Mouse (Mus musculus) forebrain, embryonic 14.5 days (tissue): Measurements from ENCODE around the gene Apoa5. TPM values are rescaled to one million over a fixed set of nuclear protein-coding genes. Genes with fewer than 3 reads are reported as not detected.

Experiments
- ATAC-seq: fragments of 200-750 bp; cut with Nextera tagmentation; 2 replicates; pipeline ENCODE4 v1.8.0; 2017; ENCODE audit warnings: mild to moderate bottlenecking, moderate library complexity
- DNase-seq: peaks from one replicate; pipeline ENCODE4 v3.0.0-alpha.2; 2015; ENCODE audit warnings: low spot score
- H3K27ac ChIP-seq: fragments of 300-500 bp; sonication (generic); 2 replicates; pipeline ENCODE4 v1.5.1; 2014; ENCODE audit warnings: low read depth, mild to moderate bottlenecking, control low read depth, low read length, moderate library complexity
- H3K27me3 ChIP-seq: fragments of 300-500 bp; sonication (generic); replicated peaks from 2 replicates; pipeline ENCODE4 v1.6.1; 2014; ENCODE audit warnings: low read length, control low read depth, mixed read lengths; ENCODE audit not compliant: control insufficient read depth, insufficient read depth
- H3K36me3 ChIP-seq: fragments of 300-500 bp; sonication (generic); 2 replicates; pipeline ENCODE4 v1.6.1; 2014; ENCODE audit warnings: low read length, control low read depth; ENCODE audit not compliant: control insufficient read depth, insufficient read depth
- H3K4me1 ChIP-seq: fragments of 300-500 bp; sonication (generic); 2 replicates; pipeline ENCODE4 v1.6.1; 2014; ENCODE audit warnings: antibody characterized with exemption, low read length, control low read depth; ENCODE audit not compliant: control insufficient read depth, insufficient read depth
- H3K4me2 ChIP-seq: fragments of 300-500 bp; sonication (generic); 2 replicates; pipeline ENCODE4 v1.6.1; 2014; ENCODE audit warnings: mild to moderate bottlenecking, control low read depth, low read length
- H3K4me3 ChIP-seq: fragments of 300-500 bp; sonication (generic); 2 replicates; pipeline ENCODE4 v1.5.1; 2014; ENCODE audit warnings: low read depth, low read length, control low read depth
- H3K9ac ChIP-seq: fragments of 300-500 bp; sonication (generic); 2 replicates; pipeline ENCODE4 v1.6.1; 2014; ENCODE audit warnings: mild to moderate bottlenecking, low read length, control low read depth, moderate library complexity
- H3K9me3 ChIP-seq: fragments of 300-500 bp; sonication (generic); replicated peaks from 2 replicates; pipeline ENCODE4 v1.6.1; 2016; ENCODE audit warnings: low read length, control low read depth, mixed read lengths; ENCODE audit not compliant: control insufficient read depth
- whole genome bisulfite sequencing: fragments of 180-500 bp; shearing (Covaris S2); extraction: QIAGEN DNeasy Blood & Tissue Kit; methylation state at CpG from one replicate; pipeline ENCODE4 v1.1.7; 2014; 5-methylcytosine and 5-hydroxymethylcytosine counted together
- polyA plus RNA-seq: library from polyadenylated mRNA; unstranded; fragments of >200 nt; fragmentation: Nextera tagmentation; extraction: Ambion mirVana; gene quantifications from 2 replicates; pipeline ENCODE4 v1.2.1, GENCODE M21; 2014

Gene Apoa5
- polyA plus RNA-seq, 1 experiment from 2014 or later, result not detected

- no peaks in the 10 kb centered on the region for H3K36me3 ChIP-seq
- ATAC-seq (no peak), DNase-seq (no peak)
- no peak overlapping the region for H3K9ac ChIP-seq
- H3K4me3 ChIP-seq, result no peak overlapping the region
- no peaks in the 10 kb centered on the region for H3K27me3 ChIP-seq
- H3K4me1 ChIP-seq, result peaks cover 4% of the 10 kb centered on the region; the same call in 1 of the 2 replicates
- no peak overlapping the region for H3K4me2 ChIP-seq
- H3K27ac ChIP-seq, result no peak overlapping the region
- WGBS, result 88% methylated on average over 6 of the region's 6 CpGs
- H3K9me3 ChIP-seq, result no peaks in the 10 kb centered on the region
Measured at GRCm38 (mm10) chr9:46235196-46235595, 33.2 kb upstream of the Apoa5 start.

GRCm38 (mm10) chr9:46235596-46235648, 33.0 kb upstream of the Apoa5 start, which contains the start of gene Apoc3:
TSS of gene Apoc3 (minus strand) at chr9:46235636.
- no peak within 1 kb of the TSS for H3K4me2 ChIP-seq
- H3K27ac ChIP-seq, result no peak within 1 kb of the TSS
- DNase-seq (no peak), ATAC-seq (no peak)
- no peaks in the 10 kb centered on the region for H3K27me3 ChIP-seq
- H3K4me1 ChIP-seq, result peaks cover 2% of the 10 kb centered on the region; the same call in 1 of the 2 replicates
- no peak within 1 kb of the TSS for H3K4me3 ChIP-seq
- H3K9me3 ChIP-seq, result no peaks in the 10 kb centered on the region
- H3K9ac ChIP-seq, result no peak within 1 kb of the TSS
- no peaks in the 10 kb centered on the region for H3K36me3 ChIP-seq

- peaks cover under 1% of the 10 kb centered on the region; the same call in 1 of the 2 replicates for H3K4me1 ChIP-seq
- no peak overlapping the region for H3K4me2 ChIP-seq
- H3K9me3 ChIP-seq, result no peaks in the 10 kb centered on the region
- no peaks in the 10 kb centered on the region for H3K36me3 ChIP-seq
- no peak for DNase-seq
- WGBS, result 53% methylated on average over 4 of the region's 4 CpGs
- H3K4me3 ChIP-seq, result no peak overlapping the region
- no peak overlapping the region for H3K9ac ChIP-seq
- no peak for ATAC-seq
- H3K27ac ChIP-seq, result no peak overlapping the region
- H3K27me3 ChIP-seq, result no peaks in the 10 kb centered on the region
Measured at GRCm38 (mm10) chr9:46235649-46236048, 32.8 kb upstream of the Apoa5 start.

- WGBS, result 87% methylated on average over 7 of the region's 7 CpGs
- DNase-seq (no peak), ATAC-seq (no peak)
- H3K27me3 ChIP-seq, result no peaks in the 10 kb centered on the region
- no peaks in the 10 kb centered on the region for H3K4me1 ChIP-seq
- no peak overlapping the region for H3K4me3 ChIP-seq
- H3K36me3 ChIP-seq, result no peaks in the 10 kb centered on the region
- H3K9me3 ChIP-seq, result no peaks in the 10 kb centered on the region
- no peak overlapping the region for H3K9ac ChIP-seq
- H3K4me2 ChIP-seq, result no peak overlapping the region
- H3K27ac ChIP-seq, result no peak overlapping the region
Measured at GRCm38 (mm10) chr9:46238850-46239249, 29.6 kb upstream of the Apoa5 start.

- Histone ChIP-seq H3K4me3 (no peak within 1 kb of the TSS), H3K27ac (no peak within 1 kb of the TSS), H3K36me3 (no peaks in the 10 kb centered on the region), H3K4me2 (no peak within 1 kb of the TSS), H3K4me1 (no peaks in the 10 kb centered on the region), H3K27me3 (no peaks in the 10 kb centered on the region), H3K9ac (no peak within 1 kb of the TSS), H3K9me3 (no peaks in the 10 kb centered on the region)
- WGBS, result 67% methylated on average over 7 of the region's 7 CpGs
- DNase-seq, result no peak
- no peak for ATAC-seq
Measured at GRCm38 (mm10) chr9:46240526-46241153, 27.8 kb upstream of the Apoa5 start, which contains the start of gene Apoa4. TSS of gene Apoa4 (plus strand) at chr9:46240696.

- no peaks in the 10 kb centered on the region for H3K4me1 ChIP-seq
- H3K36me3 ChIP-seq, result no peaks in the 10 kb centered on the region
- 84% methylated on average over 2 of the region's 2 CpGs for WGBS
- DNase-seq (no peak), ATAC-seq (no peak)
- H3K4me2 ChIP-seq, result no peak overlapping the region
- no peak overlapping the region for H3K4me3 ChIP-seq
- H3K9ac ChIP-seq, result no peak overlapping the region
- no peaks in the 10 kb centered on the region for H3K27me3 ChIP-seq
- H3K27ac ChIP-seq, result no peak overlapping the region
- H3K9me3 ChIP-seq, result no peaks in the 10 kb centered on the region
Measured at GRCm38 (mm10) chr9:46241818-46242217, 26.6 kb upstream of the Apoa5 start.

GRCm38 (mm10) chr9:46243122-46243521, 25.3 kb upstream of the Apoa5 start:
- no peaks in the 10 kb centered on the region for H3K9me3 ChIP-seq
- no peaks in the 10 kb centered on the region for H3K4me1 ChIP-seq
- no peak overlapping the region for H3K4me3 ChIP-seq
- no peaks in the 10 kb centered on the region for H3K27me3 ChIP-seq
- no peaks in the 10 kb centered on the region for H3K36me3 ChIP-seq
- H3K9ac ChIP-seq, result no peak overlapping the region
- no peak overlapping the region for H3K27ac ChIP-seq
- DNase-seq (no peak), ATAC-seq (no peak)
- 66% methylated on average over 4 of the region's 4 CpGs for WGBS
- H3K4me2 ChIP-seq, result no peak overlapping the region

- no peaks in the 10 kb centered on the region for H3K36me3 ChIP-seq
- H3K27ac ChIP-seq, result no peak overlapping the region
- H3K9ac ChIP-seq, result no peak overlapping the region
- H3K4me1 ChIP-seq, result no peaks in the 10 kb centered on the region
- 37% methylated on average over 8 of the region's 8 CpGs for WGBS
- no peaks in the 10 kb centered on the region for H3K27me3 ChIP-seq
- H3K4me2 ChIP-seq, result no peak overlapping the region
- H3K4me3 ChIP-seq, result no peak overlapping the region
- DNase-seq (no peak), ATAC-seq (no peak)
- no peaks in the 10 kb centered on the region for H3K9me3 ChIP-seq
Measured at GRCm38 (mm10) chr9:46243584-46243983, 24.8 kb upstream of the Apoa5 start.

- WGBS, result 25% methylated on average over 11 of the region's 11 CpGs
- no peak overlapping the region for H3K4me3 ChIP-seq
- no peaks in the 10 kb centered on the region for H3K27me3 ChIP-seq
- no peak overlapping the region for H3K27ac ChIP-seq
- peak; percentile 77 for ATAC-seq
- H3K4me2 ChIP-seq, result no peak overlapping the region
- H3K9ac ChIP-seq, result no peak overlapping the region
- H3K36me3 ChIP-seq, result no peaks in the 10 kb centered on the region
- no peaks in the 10 kb centered on the region for H3K9me3 ChIP-seq
- H3K4me1 ChIP-seq, result no peaks in the 10 kb centered on the region
- DNase-seq, result peak; percentile 94
Measured at GRCm38 (mm10) chr9:46246752-46247324, 21.6 kb upstream of the Apoa5 start.
